Mouse (Mus musculus): Measurements from ENCODE around the gene Spop. TPM values are rescaled to one million over a fixed set of nuclear protein-coding genes. Genes with fewer than 3 reads are reported as not detected.
A peak's percentile ranks its signal among the peaks of the same experiment; 100 is the strongest.
"Not testable (repeated sequence)": the region's sequence is repeated elsewhere in the genome, so short reads cannot be mapped to it uniquely, and the experiment has no call there.

The Spop gene
- polyA plus RNA-seq, 1 experiment = 20.4 TPM

DNA sequence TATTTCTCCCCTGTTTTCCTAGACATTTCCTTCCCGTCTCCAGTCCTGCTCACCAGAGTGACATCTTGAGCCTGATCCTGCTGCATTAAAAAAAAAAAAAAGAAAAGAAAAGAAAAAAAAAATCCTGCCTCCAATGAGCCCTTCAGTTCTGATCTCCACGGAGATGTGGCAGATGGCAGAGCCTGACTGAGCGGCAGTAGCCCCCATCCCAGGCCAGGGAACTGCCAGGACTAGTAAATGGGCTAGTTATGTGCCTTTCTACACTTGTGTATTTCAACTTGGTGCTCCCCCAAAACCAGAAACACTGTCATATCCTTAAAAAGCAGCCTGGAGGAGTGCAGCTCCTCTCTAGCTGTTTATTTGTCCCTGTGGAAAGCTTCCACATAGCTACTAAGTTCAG lies 87.0 kb downstream of the Spop start:
- TF ChIP-seq GATA1 (IDR thresholded peaks at IDR 0.05; ENCODE audit: borderline replicate concordance, low read length) (no peak), FLI1 (IDR thresholded peaks at IDR 0.05; ENCODE audit: low read length) (no peak)
- Histone ChIP-seq H3K36me3 (replicated peaks; ENCODE audit: low read length) (peaks cover 22% of the 10 kb centered on the region), H3K4me3 (replicated peaks) (no peak overlapping the region), H3K27me3 (replicated peaks) (peaks cover 27% of the 10 kb centered on the region), H3K4me1 (peaks cover 22% of the 10 kb centered on the region), H3K9me3 (no peaks in the 10 kb centered on the region)

DNA sequence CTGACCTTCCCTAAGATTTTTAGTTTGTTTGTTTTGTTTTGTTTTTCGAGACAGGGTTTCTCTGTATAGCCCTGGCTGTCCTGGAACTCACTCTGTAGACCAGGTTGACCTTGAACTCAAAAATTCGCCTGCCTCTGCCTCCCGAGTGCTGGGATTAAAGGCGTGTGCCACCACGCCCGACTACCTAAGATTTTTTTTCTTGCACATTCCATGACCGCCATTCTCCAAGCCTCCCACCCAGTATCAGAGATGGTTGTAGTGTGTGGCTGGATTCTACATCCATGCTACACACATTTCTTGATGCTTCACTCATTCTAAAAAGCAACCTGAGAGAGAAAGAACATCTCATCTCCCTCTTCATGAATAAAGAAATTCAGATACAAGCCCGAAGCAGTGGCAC lies 87.9 kb downstream of the Spop start:
- H3K9me3 ChIP-seq; H3K4me3 ChIP-seq (replicated peaks): not testable (repeated sequence)
- peaks cover 22% of the 10 kb centered on the region for H3K4me1 ChIP-seq
- H3K27me3 ChIP-seq (replicated peaks) = peaks cover 37% of the 10 kb centered on the region
- H3K36me3 ChIP-seq (replicated peaks; ENCODE audit: low read length) = peaks cover 12% of the 10 kb centered on the region

DNA sequence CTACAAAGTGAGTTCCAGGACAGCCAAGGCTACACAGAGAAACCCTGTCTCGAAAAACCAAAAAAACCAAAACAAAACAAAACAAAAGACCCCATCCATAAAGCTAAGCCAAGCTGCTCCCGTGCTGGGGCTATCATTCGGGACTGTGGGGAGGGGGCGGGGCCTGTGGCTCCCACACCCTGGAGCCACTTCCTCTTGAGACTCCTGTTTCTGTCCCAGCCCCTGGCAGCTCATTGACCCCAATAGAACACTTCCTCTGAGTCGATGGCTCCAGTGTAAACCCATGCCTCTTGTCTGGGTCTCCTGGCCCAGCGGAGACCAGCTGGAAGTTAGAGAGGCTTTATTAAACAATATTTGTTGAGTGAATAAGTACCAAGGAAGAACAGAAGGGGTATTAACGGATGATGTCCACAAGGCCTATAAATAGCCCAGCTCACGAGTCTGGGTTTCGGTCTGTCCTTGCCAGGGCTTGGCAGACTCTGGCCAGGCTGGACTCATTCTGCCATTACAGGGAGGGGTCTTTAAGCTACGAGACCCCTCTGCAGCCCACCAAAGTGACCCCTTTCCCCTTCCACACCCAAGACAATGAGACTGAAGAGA lies 89.8 kb downstream of the Spop start:
- Histone ChIP-seq H3K4me1 (peaks cover 34% of the 10 kb centered on the region), H3K27me3 (replicated peaks) (peaks cover 52% of the 10 kb centered on the region), H3K4me3 (replicated peaks) (peak overlapping the region; percentile 14), H3K36me3 (replicated peaks; ENCODE audit: low read length) (no peaks in the 10 kb centered on the region), H3K9me3 (no peaks in the 10 kb centered on the region)
- TF ChIP-seq GATA1 (IDR thresholded peaks at IDR 0.05; ENCODE audit: borderline replicate concordance, low read length) = no peak

DNA sequence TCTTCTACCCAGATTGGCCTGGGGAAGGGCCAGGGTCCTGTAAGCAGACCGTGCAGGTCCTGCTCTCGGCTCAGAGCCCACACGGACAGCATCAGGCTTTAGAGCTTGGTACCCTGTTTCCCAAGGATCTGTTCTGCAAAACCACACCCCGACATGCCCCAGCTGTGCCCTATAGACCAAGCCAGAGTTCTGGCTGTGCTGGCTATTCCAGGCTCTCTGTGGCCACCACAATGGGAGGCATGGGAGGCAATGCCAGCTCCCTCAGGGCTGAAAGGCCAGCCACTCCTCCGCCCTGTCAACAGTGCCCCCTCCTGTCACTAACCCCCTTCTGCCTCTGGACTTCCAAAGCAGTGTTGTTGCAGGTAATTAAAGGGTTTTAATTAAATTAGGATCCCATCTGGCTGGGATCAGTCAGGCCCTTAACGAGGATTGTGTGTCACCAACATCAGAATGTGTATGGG lies 90.4 kb downstream of the Spop start:
- TF ChIP-seq FLI1 (IDR thresholded peaks at IDR 0.05; ENCODE audit: low read length) (no peak), GATA1 (IDR thresholded peaks at IDR 0.05; ENCODE audit: borderline replicate concordance, low read length) (no peak)
- peaks cover 59% of the 10 kb centered on the region for H3K27me3 ChIP-seq (replicated peaks)
- H3K9me3 ChIP-seq = no peaks in the 10 kb centered on the region
- no peak overlapping the region for H3K4me3 ChIP-seq (replicated peaks)
- peaks cover 40% of the 10 kb centered on the region for H3K4me1 ChIP-seq
- no peaks in the 10 kb centered on the region for H3K36me3 ChIP-seq (replicated peaks; ENCODE audit: low read length)

GRCm38 (mm10) chr11:95507041-95507716 lies 93.3 kb downstream of the Spop start:
- no peaks in the 10 kb centered on the region for H3K9me3 ChIP-seq
- peaks cover 76% of the 10 kb centered on the region for H3K27me3 ChIP-seq (replicated peaks)
- no peak for TF ChIP-seq GATA1 (IDR thresholded peaks at IDR 0.05; ENCODE audit: borderline replicate concordance, low read length)
- TF ChIP-seq FLI1 (IDR thresholded peaks at IDR 0.05; ENCODE audit: low read length) = no peak
- H3K4me3 ChIP-seq (replicated peaks) = no peak overlapping the region
- peaks cover 42% of the 10 kb centered on the region for H3K4me1 ChIP-seq
- H3K36me3 ChIP-seq (replicated peaks; ENCODE audit: low read length) = no peaks in the 10 kb centered on the region

- TF ChIP-seq FLI1 (IDR thresholded peaks at IDR 0.05; ENCODE audit: low read length) = no peak
- TF ChIP-seq GATA1 (IDR thresholded peaks at IDR 0.05; ENCODE audit: borderline replicate concordance, low read length) = no peak
Measured at GRCm38 (mm10) chr11:95507785-95508184, 93.9 kb downstream of the Spop start.

DNA sequence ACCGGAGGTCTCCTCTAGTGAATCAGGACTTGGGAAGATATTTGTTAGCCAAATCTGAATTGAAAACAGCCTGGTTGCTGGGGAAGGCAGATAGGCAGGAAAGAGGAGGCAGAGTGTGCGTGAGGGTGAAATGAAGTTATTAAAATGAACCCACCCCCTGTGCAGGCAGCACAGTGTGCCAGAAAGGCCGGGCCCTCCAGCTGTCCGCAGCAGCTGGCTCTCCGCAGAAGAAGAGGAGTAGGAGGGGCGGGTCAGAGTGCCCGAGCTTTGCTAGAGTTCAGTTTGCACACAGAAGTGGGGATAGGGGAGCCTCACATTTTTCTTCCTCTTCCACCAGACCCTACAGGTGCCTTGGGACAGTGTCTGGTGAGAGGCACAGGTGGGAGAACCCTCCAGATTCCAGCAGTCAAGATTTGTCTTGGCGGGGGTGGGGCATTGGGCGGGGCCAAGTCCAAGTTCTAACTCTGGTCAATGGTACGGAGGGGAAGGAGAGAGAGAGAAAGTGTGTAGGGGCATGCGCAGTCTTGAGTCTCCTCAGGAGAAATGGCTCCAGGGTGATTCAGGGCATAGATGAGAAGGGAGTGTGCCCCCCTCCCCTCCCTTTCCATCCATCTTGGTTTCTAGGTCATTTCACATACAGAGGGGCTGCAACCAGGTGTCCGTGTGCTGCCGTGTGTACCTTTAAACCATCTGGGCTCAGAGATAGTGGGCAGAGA lies 94.5 kb downstream of the Spop start:
- no peak overlapping the region for H3K4me3 ChIP-seq (replicated peaks)
- H3K27me3 ChIP-seq (replicated peaks) = peaks cover 80% of the 10 kb centered on the region

More at GRCm38 (mm10) chr11:95507785-95508184, 93.9 kb downstream of the Spop start:
- Histone ChIP-seq H3K9me3 (no peaks in the 10 kb centered on the region), H3K36me3 (replicated peaks; ENCODE audit: low read length) (no peaks in the 10 kb centered on the region), H3K4me3 (replicated peaks) (no peak overlapping the region), H3K27me3 (replicated peaks) (peaks cover 78% of the 10 kb centered on the region), H3K4me1 (peaks cover 42% of the 10 kb centered on the region)

GRCm38 (mm10) chr11:95509126-95509717 lies 95.3 kb downstream of the Spop start:
- Histone ChIP-seq H3K4me1 (peaks cover 40% of the 10 kb centered on the region), H3K27me3 (replicated peaks) (peaks cover 88% of the 10 kb centered on the region), H3K4me3 (replicated peaks) (no peak overlapping the region), H3K36me3 (replicated peaks; ENCODE audit: low read length) (no peaks in the 10 kb centered on the region), H3K9me3 (no peaks in the 10 kb centered on the region)
- TF ChIP-seq GATA1 (IDR thresholded peaks at IDR 0.05; ENCODE audit: borderline replicate concordance, low read length) (no peak), FLI1 (IDR thresholded peaks at IDR 0.05; ENCODE audit: low read length) (no peak)

More for the DNA sequence above, 94.5 kb downstream of the Spop start:
- Histone ChIP-seq H3K36me3 (replicated peaks; ENCODE audit: low read length) (no peaks in the 10 kb centered on the region), H3K4me1 (peaks cover 40% of the 10 kb centered on the region), H3K9me3 (no peaks in the 10 kb centered on the region)
- TF ChIP-seq GATA1 (IDR thresholded peaks at IDR 0.05; ENCODE audit: borderline replicate concordance, low read length) = no peak
- TF ChIP-seq FLI1 (IDR thresholded peaks at IDR 0.05; ENCODE audit: low read length) = no peak

- H3K4me3 ChIP-seq (replicated peaks) = no peak overlapping the region
- peaks cover 95% of the 10 kb centered on the region for H3K27me3 ChIP-seq (replicated peaks)
- H3K4me1 ChIP-seq = peaks cover 46% of the 10 kb centered on the region
- TF ChIP-seq GATA1 (IDR thresholded peaks at IDR 0.05; ENCODE audit: borderline replicate concordance, low read length) = no peak
- TF ChIP-seq FLI1 (IDR thresholded peaks at IDR 0.05; ENCODE audit: low read length) = no peak
- no peaks in the 10 kb centered on the region for H3K36me3 ChIP-seq (replicated peaks; ENCODE audit: low read length)
- H3K9me3 ChIP-seq = no peaks in the 10 kb centered on the region
Measured at GRCm38 (mm10) chr11:95510631-95511030, 96.8 kb downstream of the Spop start.

GRCm38 (mm10) chr11:95511919-95512318 lies 98.0 kb downstream of the Spop start:
- H3K9me3 ChIP-seq = no peaks in the 10 kb centered on the region
- peaks cover 51% of the 10 kb centered on the region for H3K4me1 ChIP-seq
- H3K36me3 ChIP-seq (replicated peaks; ENCODE audit: low read length) = no peaks in the 10 kb centered on the region
- H3K4me3 ChIP-seq (replicated peaks) = no peak overlapping the region
- no peak for TF ChIP-seq FLI1 (IDR thresholded peaks at IDR 0.05; ENCODE audit: low read length)
- no peak for TF ChIP-seq GATA1 (IDR thresholded peaks at IDR 0.05; ENCODE audit: borderline replicate concordance, low read length)
- peaks cover 96% of the 10 kb centered on the region for H3K27me3 ChIP-seq (replicated peaks)

Measured in megakaryocyte, embryonic 14.5 days (primary cell).